Mouse (Mus musculus): Measurements from ENCODE around the gene Eva1c.

Eva1c gene

DNA sequence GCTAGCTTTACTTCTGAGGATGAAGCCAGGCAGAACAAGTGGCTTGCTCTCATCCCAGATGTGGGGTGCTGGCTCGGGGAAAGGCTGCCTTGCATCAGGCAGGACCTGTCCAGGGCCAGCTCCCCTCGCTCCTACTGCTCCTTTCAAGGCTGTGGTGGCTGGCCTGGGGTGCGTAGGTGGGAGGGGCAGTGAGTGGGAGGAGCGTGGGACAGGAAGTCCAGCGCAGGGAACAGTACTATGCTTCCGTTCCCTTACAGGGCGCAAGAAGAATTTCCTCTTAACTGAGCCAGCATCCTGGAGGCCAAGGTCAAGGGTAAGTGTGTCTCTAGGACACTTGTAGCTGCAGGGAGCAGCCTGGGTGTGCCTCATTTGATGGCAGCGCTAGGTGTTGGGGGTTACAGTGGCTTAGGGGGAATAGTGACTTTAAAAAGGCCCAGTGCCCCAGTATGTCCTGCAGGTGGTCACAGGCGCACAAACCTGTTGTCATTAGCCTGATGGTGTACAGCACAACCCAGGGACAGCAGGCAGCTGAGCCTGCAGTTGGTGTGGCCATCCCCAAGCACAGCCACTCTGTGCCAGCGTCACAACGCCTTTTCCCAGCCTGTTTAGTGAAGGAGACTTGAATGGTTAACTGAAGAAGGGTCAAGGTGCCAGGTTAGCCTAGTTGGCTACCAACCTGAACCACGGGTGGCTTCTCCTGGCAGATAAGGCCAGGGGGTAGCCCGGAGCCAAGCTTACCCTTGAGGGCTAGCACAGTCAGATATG, 98.3 kb downstream of the Eva1c start:
- DNase-seq = peak; percentile 58

- DNase-seq = peak; percentile 85
These were observed 98.9 kb downstream of the Eva1c start for GRCm38 (mm10) chr16:90925461-90925860.

DNA sequence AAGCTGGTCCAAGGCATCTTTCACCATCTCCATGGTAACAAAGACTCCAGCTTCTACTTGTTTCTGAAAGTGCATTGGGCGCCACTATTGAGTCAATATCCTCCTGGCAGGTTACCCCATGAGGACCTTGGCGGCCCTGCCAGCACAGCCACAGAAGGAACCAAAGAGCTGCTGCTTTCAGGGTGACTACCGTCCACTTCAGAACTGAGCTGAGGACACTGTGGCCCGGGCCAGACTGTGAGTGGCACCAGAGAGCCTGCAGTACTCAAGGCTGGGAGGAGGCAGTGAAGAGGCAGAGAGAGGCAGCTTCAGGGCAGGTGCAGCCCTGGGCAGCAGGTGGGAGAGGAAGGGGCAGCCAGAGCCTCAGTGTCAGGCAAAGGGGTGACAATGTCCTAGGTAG, 100.9 kb downstream of the Eva1c start:
- DNase-seq = peak; percentile 30

DNA sequence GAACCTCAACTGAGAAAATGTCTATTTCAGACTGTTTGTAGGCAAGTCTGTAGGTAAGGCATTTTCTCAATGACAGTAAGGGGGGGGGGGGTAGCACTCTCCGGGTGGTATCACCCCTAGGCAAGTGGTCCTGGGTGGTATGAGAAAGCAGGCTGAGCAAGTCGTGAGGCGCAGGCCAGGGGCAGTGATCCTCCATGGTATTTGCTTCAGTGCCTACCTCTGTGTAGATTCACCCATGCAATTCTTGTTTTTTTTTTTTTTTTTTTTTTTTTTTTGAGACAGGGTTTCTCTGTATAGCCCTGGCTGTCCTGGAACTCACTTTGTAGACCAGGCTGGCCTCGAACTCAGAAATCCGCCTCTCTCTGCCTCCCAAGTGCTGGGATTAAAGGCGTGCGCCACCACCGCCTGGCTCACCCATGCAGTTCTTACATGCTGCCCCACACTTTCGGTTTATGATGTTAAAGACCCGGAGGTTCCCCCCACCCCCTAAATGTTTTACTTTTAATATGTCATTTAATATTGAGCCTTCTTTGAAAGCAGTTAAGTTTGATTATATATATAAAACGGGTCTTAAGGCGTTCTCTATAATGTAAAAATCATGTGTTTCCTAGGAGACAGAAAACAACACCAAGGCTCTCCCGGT, 107.1 kb downstream of the Eva1c start:
- peak; percentile 38 for DNase-seq

- peak; percentile 65 for DNase-seq
These were observed 107.7 kb downstream of the Eva1c start for GRCm38 (mm10) chr16:90934193-90934686.

- DNase-seq = peak; percentile 94
These were observed 108.3 kb downstream of the Eva1c start, which contains the start of gene Cfap298 for GRCm38 (mm10) chr16:90934687-90935328. Gene Cfap298, minus strand, starts transcription at chr16:90935114.

DNA sequence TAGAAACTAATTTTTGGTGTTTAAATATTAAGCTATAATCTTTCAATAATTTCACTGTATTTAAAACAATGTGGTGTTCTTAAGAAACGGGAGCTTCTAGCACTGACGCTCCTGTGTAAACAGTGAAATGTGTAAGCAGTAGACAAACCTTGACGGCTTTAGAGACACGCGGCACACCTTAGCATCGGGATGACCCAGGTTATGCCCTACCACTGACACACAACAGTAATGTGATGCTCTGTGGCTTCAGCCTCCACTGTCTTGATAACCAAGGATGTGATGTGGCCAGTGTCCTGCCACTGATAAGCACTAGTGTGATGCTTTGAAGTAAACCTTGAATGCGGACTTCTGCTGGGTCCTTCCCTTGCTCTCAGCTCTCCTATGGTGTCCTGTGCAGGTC, 114.7 kb downstream of the Eva1c start:
- no peak for DNase-seq

DNA sequence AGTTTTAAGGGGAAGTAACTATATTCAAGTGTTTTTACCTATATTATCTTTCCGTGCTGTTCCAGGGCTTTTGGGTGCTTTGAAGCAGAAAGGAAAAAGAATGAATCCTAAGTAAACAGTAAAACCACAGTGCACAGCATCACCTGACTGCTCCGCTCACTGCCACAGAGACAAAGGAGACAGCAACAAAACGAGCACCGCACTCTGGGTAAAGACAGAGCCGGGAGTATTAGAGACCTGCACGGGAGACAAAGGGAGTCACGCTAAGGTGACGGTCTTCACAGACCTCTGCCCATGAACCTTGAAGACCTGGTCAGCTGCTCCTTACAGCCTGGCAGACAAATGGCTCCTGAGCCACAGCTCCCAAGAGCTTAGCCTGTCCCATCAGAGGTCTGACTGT, 120.5 kb downstream of the Eva1c start:
- no peak for DNase-seq

GRCm38 (mm10) chr16:90950354-90950963, 123.9 kb downstream of the Eva1c start:
- peak; percentile 74 for DNase-seq

- DNase-seq = no peak
These were observed 126.6 kb downstream of the Eva1c start for GRCm38 (mm10) chr16:90953147-90953546.

DNA sequence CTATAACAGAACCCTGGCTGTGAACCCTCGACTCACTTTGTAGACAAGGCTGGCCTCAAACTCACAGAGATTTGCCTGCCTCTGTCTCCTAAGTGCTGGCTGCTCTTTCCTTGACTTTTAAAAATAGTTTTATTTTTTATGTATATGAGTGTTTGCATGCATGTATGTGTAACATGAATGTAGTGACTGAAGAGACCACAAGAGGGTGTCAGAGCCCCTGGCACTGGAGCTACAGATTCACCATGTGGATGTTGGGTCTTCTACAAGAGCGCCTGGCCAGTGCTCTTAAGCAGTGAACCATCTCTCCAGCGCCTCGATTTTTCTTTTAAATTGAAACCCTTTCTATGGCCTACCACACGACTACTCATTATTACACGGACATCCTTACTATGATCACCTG, 127.3 kb downstream of the Eva1c start:
- no peak for DNase-seq
